Mouse (Mus musculus) G1E (cell line): ENCODE data around the gene Myh7b.
A peak's percentile ranks its signal among the peaks of the same experiment; 100 is the strongest.

Experiments
- CTCF ChIP-seq: IDR thresholded peaks from 2 replicates; pipeline ENCODE4 v1.5.1; 2012; ENCODE audit warnings: low read depth, low read length, inconsistent platforms, mixed read lengths
- POLR2AphosphoS5 ChIP-seq: IDR thresholded peaks from 2 replicates; pipeline ENCODE4 v1.6.1; 2012; ENCODE audit warnings: low read depth, low read length, inconsistent platforms; ENCODE audit not compliant: insufficient replicate concordance
- TAL1 ChIP-seq: conservative IDR thresholded peaks from 2 replicates; pipeline ENCODE4 v1.6.1; 2012; ENCODE audit warnings: low read depth, low read length, inconsistent platforms, mixed read lengths

GRCm38 (mm10) chr2:155567751-155568150, 43.3 kb upstream of the Myh7b start:
- no peak for TF ChIP-seq CTCF
- no peak for TF ChIP-seq POLR2AphosphoS5
- peak; percentile 85 for TF ChIP-seq TAL1
